Mouse (Mus musculus) heart, adult 8-10 months (tissue): ENCODE data around the gene Rec114. TPM values are rescaled to one million over a fixed set of nuclear protein-coding genes. Genes with fewer than 3 reads are reported as not detected.

Experiments
- DNase-seq: peaks from one replicate; pipeline ENCODE4 v3.0.0; 2022; ENCODE audit warnings: low spot score
- total RNA-seq, 4 experiments: library from RNA; stranded (reverse); gene quantifications; 2 replicates each; pipeline ENCODE4 v1.2.4; 2022

Gene Rec114
- total RNA-seq, 4 experiments from 2014 or later, result 0.65 to 2.9 (median 1.7) TPM; not detected in 1

DNA sequence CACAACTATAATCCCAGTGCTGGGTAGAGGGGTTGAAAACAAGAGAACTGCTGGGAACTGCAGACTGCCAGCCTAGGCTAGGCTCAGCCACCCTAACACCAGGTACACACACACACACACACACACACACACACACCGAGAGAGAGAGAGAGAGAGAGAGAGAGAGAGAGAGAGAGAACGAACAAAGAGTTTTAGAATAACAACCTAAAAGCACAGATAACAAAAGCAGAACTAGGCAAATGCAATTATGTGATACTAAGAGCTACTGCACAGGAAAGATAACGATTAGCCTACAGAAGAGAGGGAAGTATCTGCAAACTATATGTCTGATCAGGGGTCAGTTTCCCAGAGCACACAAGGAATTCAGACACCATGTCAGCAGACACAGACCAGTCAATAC, 24.8 kb downstream of the Rec114 start:
- no peak for DNase-seq

DNA sequence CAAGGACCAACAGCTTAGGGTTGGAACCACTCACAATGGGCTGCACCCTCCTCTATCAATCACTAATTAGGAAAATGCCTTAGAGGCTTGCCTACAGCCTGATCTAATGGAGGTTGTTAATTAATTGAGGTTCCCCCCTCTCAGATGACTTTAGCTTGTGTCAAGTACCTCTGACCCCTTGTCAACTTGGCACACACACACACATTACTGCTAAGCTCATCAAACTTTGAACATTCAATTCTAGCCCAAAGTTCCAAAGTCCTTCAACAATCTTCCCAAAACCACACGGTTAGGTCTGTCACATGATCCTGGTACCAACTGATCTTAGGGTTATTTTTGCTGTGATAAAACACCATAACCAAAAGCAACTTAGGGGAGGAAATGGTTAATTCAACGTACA, 26.9 kb downstream of the Rec114 start:
- DNase-seq, result no peak

DNA sequence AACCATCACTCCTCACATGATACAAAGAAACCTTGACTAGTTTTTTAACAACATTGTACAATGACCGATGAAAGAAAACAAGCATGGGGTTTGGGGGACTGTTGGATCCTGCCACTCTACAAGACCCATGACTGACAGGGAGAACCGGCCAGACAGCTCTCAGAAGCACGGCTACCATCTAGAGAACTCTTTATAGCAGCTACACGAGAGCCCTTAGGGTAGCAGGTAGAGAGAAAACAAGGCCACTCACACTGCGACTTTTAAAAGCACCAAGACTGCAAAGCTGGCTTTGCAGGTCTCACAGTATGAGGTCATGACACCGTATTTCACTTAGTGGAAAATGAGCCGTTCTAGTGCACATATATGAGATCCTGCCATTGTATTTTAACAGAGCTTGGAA, 33.1 kb downstream of the Rec114 start:
- DNase-seq, result no peak

DNA sequence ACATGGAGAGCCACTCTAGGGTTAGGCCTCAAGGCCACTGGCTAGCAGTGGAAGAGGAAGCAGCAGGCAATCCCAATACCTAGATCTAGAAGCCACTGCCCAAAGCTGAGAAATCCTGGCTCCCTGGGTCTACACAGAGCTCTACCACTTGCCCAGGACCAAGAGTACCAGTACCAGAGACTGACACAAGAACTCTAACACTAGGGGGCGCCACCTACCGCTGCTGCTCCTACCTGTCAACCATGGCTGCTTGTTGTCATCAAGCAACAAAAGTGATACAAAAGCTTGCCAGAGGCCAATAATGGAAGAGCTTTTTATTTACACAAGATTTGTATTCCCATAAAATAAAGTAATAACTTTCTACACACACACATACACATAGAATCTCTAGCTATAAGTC, 33.8 kb downstream of the Rec114 start:
- peak; percentile 47 for DNase-seq

DNA sequence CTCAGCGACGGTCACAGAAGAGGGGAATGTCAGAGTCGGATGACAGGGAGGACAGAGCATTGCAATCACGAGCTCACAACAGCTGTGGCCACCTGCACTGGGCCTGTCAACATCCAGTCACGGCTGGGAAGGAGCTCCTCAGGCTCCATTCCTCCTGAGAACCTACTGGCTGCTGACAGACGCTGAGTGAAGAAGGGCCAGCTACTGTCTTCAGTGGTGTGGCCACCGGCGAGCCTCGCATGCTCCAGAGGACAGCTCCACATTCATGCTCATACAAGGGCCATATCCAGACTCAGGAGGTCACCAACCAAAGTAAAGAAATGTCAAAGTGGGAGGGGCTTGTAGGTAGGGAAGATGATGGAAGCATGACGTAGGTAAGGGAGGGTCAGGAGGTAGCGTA, 36.0 kb downstream of the Rec114 start:
- no peak for DNase-seq

DNA sequence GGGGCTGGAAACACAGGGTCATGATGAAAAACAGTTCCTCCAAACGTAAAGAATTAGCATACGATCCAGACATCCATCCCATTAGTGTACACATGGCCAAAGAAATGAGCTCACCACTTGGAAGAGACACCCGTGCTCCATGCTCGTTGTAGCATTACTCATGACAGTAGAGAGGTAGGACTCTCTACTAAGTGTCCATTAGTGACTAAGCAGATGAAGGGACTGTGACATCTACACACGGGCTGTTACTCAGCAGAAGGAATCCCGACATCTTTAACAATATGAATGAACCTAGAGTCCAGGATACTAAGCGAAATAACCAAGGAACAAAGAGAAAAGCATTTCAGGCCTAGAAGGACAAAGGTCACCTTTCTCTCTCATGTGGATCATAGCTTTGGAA, 37.7 kb downstream of the Rec114 start:
- no peak for DNase-seq

DNA sequence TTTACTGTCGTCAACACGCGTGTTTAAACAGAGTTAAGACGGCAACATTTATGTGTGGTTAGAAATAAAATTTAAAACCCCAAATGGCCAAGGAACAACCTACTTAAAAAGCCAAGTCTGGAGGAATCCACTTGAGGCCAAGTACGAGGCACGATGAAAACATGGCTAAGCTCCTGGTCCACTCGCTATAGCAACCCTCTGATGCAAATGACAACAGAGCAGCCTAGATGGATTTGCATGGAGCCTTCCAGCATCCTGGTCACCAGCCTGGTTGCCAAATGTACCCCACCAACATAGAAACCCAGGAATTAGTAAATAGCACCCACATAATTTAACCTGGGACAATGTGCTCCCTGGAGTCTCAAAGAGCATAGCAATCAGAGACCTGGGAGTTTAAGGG, 40.0 kb downstream of the Rec114 start:
- DNase-seq, result no peak

DNA sequence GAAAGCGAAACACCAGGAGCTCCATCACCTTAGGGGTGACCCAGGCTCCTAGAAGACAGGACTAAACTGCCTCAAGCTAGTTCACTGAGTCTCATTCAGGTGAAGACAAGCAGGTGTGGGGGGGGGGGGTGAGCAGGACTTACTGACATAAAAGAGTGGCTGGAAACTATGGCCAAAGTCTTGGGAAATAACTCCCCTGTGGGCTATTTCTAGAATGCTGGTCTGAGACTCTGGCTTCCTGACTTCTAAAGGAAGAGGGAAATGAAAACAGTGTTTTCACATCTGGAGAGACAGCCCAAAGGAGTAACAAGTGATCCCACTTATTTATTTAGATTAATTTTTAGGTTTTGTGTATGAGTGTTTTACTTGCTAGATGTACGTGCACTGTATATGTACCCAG, 42.0 kb downstream of the Rec114 start:
- no peak for DNase-seq

DNA sequence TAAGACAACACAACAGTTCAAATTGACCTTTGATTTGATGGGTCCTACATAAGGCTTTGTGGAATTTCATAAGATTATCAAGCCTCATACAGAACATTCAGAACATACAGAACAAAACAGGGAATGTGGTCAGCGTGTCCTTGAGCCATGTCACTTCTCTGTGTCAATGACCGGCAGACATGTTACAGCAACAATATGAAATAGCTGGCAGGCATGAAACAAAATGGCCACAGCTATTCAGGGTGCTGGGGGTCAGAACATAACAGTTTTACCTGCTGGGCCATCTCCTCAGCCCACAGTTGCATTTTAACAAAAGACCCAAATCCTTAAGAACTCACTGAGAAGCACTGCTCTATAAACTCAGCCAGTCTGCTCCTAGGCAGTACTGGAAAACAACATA, 45.3 kb downstream of the Rec114 start:
- no peak for DNase-seq

DNA sequence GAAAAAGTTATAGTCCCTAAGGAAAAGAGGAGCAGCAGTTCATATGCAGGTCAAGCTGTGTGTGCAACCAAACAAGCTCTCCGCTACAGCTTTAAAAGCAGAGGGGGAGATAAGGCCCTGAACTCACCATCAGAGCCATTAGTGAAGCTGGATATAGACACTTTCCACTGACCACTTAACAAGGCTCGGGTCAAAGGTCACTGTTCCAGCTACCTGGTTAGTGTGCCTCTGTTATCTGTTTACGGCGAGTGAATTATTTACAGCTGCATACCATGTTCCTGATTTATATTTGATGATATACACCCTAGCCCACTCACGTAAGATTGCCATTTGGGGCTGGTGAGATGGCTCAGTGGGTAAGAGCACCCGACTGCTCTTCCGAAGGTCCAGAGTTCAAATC, 52.3 kb downstream of the Rec114 start:
- DNase-seq, result no peak

DNA sequence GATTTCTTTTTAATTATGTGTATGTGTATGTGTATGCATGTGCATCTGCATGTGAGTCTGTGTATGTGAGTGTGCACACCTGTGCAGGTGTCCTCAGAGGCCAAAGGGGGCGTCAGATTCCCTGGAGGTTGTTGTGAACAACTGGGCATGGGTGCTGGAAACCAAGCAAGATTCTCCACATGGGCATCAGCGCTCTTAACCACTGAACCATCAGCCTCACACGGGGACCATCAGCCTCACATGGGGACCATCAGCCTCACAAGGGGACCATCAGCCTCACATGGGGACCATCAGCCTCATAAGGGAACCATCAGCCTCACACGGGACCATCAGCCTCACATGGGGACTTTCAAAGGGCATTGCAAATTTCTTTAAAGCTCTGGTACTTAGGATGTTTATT, 53.1 kb downstream of the Rec114 start:
- no peak for DNase-seq

DNA sequence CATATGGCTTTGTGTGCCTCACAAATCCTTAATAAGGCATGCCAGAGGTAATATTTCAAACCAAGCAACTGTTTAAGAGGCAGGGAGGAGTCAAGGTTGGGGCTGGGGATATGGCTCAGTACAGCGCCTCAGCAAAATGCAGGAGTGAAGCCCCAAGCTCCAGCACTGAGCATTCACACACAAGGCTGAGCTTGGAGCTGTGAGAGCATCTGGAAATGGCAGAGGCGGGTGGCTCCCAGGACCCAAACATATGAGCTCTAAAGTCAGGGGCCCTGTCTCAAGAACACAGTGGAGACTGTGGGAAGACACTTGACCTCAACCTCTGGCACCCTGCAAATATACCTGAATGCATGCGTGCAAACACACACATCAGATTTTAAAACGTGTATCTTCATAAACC, 55.7 kb downstream of the Rec114 start:
- DNase-seq, result no peak

DNA sequence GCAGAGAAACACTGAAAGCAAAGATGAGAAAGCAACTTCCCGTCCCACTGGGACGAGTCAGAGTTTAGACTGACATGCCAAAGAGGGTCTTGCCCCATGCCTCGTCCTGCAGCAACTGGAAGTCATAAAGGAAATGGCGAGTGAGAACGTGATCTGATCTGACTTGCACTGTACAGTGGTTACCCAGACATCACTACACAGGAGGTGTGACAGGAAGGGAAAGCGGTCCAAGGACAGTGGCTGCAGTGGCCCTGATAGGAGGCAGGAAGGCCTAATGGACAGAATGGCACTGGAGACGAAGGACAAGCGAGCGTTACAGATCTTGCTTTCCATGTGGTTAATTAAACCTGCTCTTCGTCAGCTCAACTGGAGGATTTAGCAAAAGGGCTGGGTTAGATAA, 58.5 kb downstream of the Rec114 start:
- DNase-seq, result no peak

DNA sequence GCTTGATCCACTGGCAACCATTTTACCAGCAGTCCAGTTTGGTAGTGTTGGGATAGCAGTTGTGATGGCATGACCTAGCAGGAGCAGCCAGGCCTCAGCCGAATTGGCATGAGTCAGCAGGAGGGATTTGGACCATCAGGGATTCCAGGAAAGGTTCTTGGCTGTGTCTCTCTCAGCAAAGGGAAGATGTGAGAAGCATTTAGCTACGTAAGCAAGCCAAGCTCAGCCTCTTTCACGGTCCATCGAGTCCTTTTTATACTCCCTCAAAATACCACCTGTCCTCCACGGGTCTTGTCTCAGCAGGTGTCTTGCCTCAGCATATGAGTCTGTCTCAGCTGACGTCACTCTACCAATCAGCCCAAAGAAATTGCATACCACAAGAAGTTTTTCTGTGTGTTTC, 60.4 kb downstream of the Rec114 start:
- DNase-seq, result no peak

DNA sequence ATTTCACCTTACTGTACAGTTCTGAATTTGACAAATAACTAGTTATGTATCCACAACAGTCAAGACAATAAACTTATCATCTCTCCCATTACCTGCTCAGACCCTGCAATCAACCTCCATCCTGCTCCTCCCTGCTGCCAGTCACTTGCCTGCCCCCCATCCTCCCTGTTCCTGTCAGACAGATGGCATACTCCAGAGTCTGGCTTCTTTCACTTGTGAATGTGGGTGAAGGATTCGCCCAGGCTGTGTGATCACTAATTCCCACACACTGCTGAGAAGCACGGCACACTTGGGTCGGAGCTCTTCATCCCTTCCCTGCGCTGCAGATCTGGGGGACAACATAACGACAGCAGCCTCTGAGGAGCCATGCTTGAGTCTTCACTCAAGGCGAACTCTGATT, 61.7 kb downstream of the Rec114 start:
- no peak for DNase-seq

DNA sequence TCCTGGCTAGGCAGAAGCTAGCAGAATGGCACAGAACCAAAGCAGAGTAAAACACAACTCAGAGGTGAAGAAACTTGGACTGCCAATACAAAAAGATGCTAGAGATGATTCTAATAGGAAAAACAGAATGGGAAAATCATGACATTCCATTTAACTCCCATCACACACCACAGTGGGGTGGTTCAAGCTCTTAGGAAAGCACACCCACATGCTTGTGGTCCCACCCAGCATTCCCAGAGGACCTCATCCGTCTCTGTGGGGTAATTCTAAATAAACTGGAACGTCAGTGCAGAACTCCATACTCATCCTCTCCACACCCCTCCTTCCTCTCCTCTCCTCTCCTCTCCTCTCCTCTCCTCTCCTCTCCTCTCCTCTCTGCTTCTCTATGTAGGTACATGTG, 62.4 kb downstream of the Rec114 start:
- DNase-seq, result no peak

DNA sequence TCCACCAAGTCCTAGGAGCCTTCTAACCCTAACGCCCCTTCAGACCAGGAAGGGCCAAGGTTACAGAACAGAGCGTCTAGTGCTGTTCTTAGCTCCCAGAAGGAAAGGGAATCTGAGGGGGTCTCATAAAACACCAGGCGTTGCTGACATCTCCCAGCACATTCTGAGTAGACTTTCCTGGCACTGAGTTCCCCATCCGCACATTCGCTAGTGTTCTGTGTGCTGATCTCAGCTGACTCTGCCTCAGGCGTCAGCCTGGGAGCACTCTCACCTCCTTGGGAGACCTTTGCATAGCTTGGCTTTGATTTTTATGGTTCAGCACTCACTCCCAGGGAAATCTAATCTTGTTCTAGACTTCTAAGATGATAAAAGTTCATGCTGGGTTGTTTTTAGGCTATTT, 68.4 kb downstream of the Rec114 start:
- no peak for DNase-seq

DNA sequence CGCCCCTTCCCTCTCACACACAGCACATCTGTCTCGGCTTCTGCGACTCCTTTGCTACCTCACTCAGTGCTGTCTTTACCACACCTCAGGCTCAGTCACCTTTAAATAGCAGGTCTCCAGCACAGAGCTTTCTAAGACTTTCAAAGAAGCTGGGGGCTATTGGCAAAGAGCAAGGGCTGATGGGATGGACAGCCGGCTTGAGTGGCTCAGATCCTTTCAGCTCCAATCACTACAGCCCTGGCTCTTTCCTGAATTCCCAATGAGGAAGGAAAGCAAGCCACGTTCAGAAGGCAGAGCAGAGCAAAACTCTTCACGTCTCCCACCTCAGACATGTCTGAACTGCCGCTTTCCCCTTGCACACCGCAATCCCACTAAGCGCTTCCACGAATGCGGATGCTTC, 69.0 kb downstream of the Rec114 start:
- DNase-seq, result no peak

DNA sequence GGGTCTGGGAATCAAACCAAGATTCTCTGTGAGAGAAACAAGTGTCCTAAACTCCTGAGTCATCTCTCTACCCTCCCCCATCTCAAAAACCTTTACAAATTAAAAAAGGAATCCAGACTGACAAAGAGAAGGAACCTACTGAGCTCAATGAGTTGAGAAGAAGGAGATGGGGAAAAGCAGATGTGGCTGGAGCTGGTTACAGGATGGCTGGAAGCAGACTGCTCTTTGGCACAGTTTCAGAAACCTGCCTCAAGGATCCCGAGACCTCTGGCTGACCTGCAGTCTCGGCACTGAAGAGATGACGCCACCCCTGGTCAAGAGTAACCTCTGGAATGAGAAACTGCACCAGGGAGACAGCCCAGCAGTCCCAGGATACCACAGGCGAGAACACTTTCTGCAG, 71.3 kb downstream of the Rec114 start:
- DNase-seq, result peak; percentile 39

DNA sequence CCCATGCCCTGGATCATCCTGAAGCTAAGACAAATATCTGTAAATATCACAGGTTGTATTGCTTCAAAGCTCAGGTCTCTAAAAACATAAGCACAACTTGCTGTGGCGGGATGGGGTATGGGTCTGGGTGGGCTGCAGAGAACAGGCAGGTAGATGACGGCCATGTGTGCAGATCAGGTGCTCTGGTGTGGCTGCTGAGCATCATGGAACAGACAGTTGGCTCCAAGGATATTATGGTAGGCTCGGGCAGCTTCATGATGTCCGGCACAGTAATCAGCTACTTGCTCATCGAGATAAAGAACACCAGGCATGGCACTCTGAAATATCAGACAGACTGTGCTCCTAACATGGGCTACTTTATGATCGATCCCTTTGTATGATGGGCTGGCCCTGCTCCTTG, 73.9 kb downstream of the Rec114 start:
- DNase-seq, result no peak

DNA sequence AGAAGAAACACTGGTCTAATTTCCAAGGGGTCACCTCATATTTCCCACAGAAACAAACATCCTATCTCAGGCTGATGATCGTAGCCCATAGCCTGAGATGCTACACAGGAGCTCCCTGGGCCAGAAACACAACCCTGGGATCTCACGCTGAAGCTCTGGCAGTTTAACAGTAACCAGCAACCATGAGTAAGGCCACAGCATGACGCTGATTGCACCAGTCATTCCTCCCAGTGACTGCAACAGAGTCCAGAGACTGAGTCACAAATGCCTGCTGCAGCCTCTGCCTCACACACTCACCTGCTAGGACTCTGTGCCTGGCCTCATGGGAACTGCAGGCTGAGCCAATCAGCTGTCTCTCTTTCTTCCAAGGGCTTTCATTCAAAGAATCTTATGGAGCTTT, 74.7 kb downstream of the Rec114 start:
- no peak for DNase-seq

DNA sequence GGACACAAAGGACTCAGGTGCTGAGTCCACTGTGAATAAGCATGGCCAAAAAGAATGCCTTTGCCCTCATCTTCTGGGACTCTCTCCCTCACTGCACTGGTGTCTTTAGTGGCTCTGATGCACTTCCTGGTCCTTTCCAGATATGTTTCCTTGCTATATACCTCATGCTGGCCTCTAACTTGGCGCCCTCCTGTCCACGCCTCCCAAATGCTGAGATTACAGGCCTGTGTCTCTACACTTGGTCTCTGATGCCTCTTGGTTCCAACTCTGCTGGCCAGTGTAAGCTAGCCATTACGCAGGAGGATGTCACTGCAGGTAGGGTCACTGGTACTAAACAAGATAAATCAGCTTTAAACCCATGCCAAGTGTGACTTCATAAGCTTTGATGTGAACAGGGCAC, 75.6 kb downstream of the Rec114 start:
- no peak for DNase-seq

DNA sequence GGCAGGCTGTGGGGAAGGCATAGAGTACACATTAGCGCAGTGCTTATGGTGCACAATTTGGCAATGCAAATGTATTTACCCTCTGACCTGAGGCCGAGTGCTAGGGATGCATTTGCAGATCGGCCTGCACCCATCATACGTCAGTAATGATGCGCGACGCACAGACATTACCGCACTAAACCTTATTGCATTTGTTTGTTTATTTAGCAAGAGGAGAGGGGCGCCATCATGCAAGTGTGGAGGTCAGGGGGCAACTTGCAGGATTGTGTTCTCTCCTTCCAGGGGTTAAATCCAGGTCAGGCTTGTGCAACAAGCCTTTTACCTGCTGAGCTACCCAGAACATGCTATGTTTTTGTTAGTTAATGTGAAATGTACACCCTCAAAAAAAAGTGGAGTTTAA, 76.5 kb downstream of the Rec114 start:
- no peak for DNase-seq

DNA sequence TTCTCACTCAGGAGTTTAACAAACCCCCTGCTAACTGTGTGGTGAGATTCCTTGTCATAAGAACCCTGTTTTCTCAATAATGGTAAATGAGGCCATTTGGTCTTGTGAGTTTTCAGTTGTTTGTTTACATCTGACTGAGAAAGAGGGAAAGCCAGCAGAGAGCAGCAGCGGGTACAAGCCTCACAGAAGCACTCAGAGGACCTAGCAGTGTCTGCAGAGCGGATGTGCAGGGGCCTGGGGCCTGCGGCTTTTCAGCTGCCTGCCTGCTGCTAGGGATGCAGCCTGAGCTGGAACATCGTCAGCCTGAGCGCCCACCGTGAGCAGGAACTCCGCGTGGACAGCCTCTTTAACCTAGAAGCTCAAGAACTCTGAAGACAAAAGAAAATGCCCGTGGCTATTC, 77.6 kb downstream of the Rec114 start:
- DNase-seq, result no peak

DNA sequence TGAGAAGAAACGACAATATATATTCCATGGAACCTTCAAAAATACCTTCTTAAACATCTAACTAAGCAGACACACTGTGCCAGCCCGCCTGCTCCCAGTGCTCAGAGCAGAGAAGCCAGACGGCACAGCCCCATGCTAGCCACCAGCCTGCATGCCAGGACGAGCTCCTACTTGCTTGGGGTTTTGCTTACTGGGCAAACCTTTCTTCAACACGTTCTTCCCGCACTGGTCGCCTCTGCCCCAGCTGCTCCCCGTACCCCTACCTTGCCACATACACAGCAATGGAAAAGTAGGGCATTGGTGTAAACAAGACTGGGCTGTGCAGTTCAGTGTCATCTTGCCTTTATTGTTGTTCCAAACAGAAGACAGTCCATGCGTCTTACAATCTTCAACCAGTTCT, 78.3 kb downstream of the Rec114 start:
- DNase-seq, result no peak
